In genomic region chr19:56856455-56856854, GRCm38 (mm10) we compare ENCODE assay signal across 23 mouse cellular contexts. TPM values are rescaled to one million over a fixed set of nuclear protein-coding genes. Genes with fewer than 3 reads are reported as not detected.
DNase-seq lines count a peak whose midpoint lies in the region; ATAC-seq and TF ChIP-seq lines count a peak whose summit lies in the region.
"Had no signal": no experiment of that assay in that cellular context is flagged by ENCODE, and none has a peak within 500 bp of the region (broad histone marks: within the 10 kb centered on the region; RNA-seq: fewer than 3 reads in every experiment).

No protein-coding gene starts in this region.

- no peak overlapping the region for H3K9ac ChIP-seq in lung, postnatal 0 days (replicated peaks; ENCODE audit: low read depth)
- no peak overlapping the region for H3K9ac ChIP-seq in heart, embryonic 13.5 days
- no peak overlapping the region for H3K9ac ChIP-seq in midbrain, embryonic 14.5 days (replicated peaks; ENCODE audit: low read length)
- H3K9ac ChIP-seq: forebrain, embryonic 12.5 days; limb, embryonic 15.5 days; liver, postnatal 0 days; neural tube, embryonic 13.5 days had no signal

- no peak overlapping the region for H3K27ac ChIP-seq in lung, postnatal 0 days (ENCODE audit: low read length)
- H3K27ac ChIP-seq in heart, embryonic 13.5 days (replicated peaks), result peak overlapping the region; percentile 43; the same call in 1 of the 2 replicates
- no peak overlapping the region for H3K27ac ChIP-seq in midbrain, embryonic 14.5 days (replicated peaks; ENCODE audit: low read depth, low read length)
- H3K27ac ChIP-seq: forebrain, embryonic 12.5 days; hindbrain, postnatal 0 days; limb, embryonic 15.5 days; neural tube, embryonic 13.5 days had no signal

- no peaks in the 10 kb centered on the region for H3K9me3 ChIP-seq in lung, postnatal 0 days (ENCODE audit: low read length)
- H3K9me3 ChIP-seq in heart, embryonic 13.5 days, result no peaks in the 10 kb centered on the region
- H3K9me3 ChIP-seq in midbrain, embryonic 14.5 days (ENCODE audit: control insufficient read depth, low read length), result no peaks in the 10 kb centered on the region
- H3K9me3 ChIP-seq: forebrain, embryonic 12.5 days; limb, embryonic 15.5 days; neural tube, embryonic 13.5 days had no signal

- no peak for TF ChIP-seq CTCF in lung, postnatal 0 days (IDR thresholded peaks at IDR 0.05)

- peak; percentile 2 for DNase-seq in heart, adult 8-10 months (ENCODE audit: low spot score)
- DNase-seq in heart, postnatal 36 days, result no peak
- peak; percentile 11 for DNase-seq in lung, postnatal 0 days (ENCODE audit: low spot score)
- no peak for DNase-seq in lung, adult 18-20 months
- no peak for DNase-seq in spleen, postnatal 4 days (ENCODE audit: low spot score in 2 of 2)
- DNase-seq in midbrain, embryonic 14.5 days, result no peak
- DNase-seq: adrenal gland, postnatal 25 days; cerebellum, adult 2 months; gastrocnemius, postnatal 25 days; kidney, adult 11 months; kidney, postnatal 36 days; layer of hippocampus, adult 9-11 months; liver, postnatal 0 days; thymus, adult 18-20 months had no signal

- no peak overlapping the region for H3K4me2 ChIP-seq in lung, postnatal 0 days (replicated peaks; ENCODE audit: low read depth, low read length)
- H3K4me2 ChIP-seq in heart, embryonic 13.5 days, result no peak overlapping the region
- H3K4me2 ChIP-seq in midbrain, embryonic 14.5 days (ENCODE audit: low read length), result no peak overlapping the region
- H3K4me2 ChIP-seq: forebrain, embryonic 12.5 days; limb, embryonic 15.5 days; midbrain, embryonic 11.5 days; neural tube, embryonic 13.5 days had no signal

- H3K4me1 ChIP-seq in lung, postnatal 0 days (ENCODE audit: insufficient read depth, low read depth, low read length), result no peaks in the 10 kb centered on the region
- H3K4me1 ChIP-seq in heart, embryonic 13.5 days, result peaks cover 18% of the 10 kb centered on the region
- H3K4me1 ChIP-seq in midbrain, embryonic 14.5 days (ENCODE audit: control insufficient read depth, insufficient read depth, low read length), result no peaks in the 10 kb centered on the region
- H3K4me1 ChIP-seq: limb, embryonic 15.5 days; neural tube, embryonic 13.5 days had no signal

- H3K36me3 ChIP-seq in lung, postnatal 0 days (ENCODE audit: insufficient read depth, low read length), result no peaks in the 10 kb centered on the region
- H3K36me3 ChIP-seq in heart, embryonic 13.5 days, result no peaks in the 10 kb centered on the region
- H3K36me3 ChIP-seq in midbrain, embryonic 14.5 days (ENCODE audit: control insufficient read depth, insufficient read depth, low read length), result no peaks in the 10 kb centered on the region
- H3K36me3 ChIP-seq: forebrain, embryonic 12.5 days; limb, embryonic 15.5 days; neural tube, embryonic 13.5 days had no signal

- H3K4me3 ChIP-seq in lung, postnatal 0 days (ENCODE audit: low read depth, low read length), result no peak overlapping the region
- H3K4me3 ChIP-seq in heart, embryonic 13.5 days, result no peak overlapping the region
- H3K4me3 ChIP-seq in midbrain, embryonic 14.5 days (replicated peaks; ENCODE audit: low read depth, low read length), result no peak overlapping the region
- H3K4me3 ChIP-seq: forebrain, embryonic 12.5 days; limb, embryonic 15.5 days; neural tube, embryonic 13.5 days had no signal

- peak; percentile 28 for ATAC-seq in lung, postnatal 0 days
- no peak for ATAC-seq in heart, embryonic 13.5 days (ENCODE audit: extremely low read depth, insufficient number of reproducible peaks, low FRiP score, low TSS enrichment)
- ATAC-seq in midbrain, embryonic 14.5 days (ENCODE audit: low FRiP score, low TSS enrichment), result no peak
- ATAC-seq: activated CD4-positive, CD25-positive, alpha-beta regulatory T cell, adult 4 months; hindbrain, postnatal 0 days; liver, postnatal 0 days; Patski had no signal

- intact Hi-C loops in heart, postnatal 36 days (cut with DNase I), result no loop called here

- H3K27me3 ChIP-seq in lung, postnatal 0 days (replicated peaks; ENCODE audit: insufficient read depth, low read length), result no peaks in the 10 kb centered on the region
- no peaks in the 10 kb centered on the region for H3K27me3 ChIP-seq in heart, embryonic 13.5 days (replicated peaks)
- H3K27me3 ChIP-seq in midbrain, embryonic 14.5 days (ENCODE audit: control insufficient read depth, insufficient read depth, low read length), result no peaks in the 10 kb centered on the region
- H3K27me3 ChIP-seq: forebrain, embryonic 12.5 days; limb, embryonic 15.5 days; neural tube, embryonic 13.5 days had no signal

- no peak for TF ChIP-seq EP300 in lung, postnatal 0 days (IDR thresholded peaks at IDR 0.05)

- 20% methylated on average over 5 of the region's 5 CpGs for WGBS in lung, postnatal 0 days
- WGBS in heart, embryonic 13.5 days, result 14% methylated on average over 5 of the region's 5 CpGs
- 62% methylated on average over 5 of the region's 5 CpGs for WGBS in midbrain, embryonic 14.5 days

RNA-seq across cellular contexts. Expression of gene Vwa2, which starts 17.6 kb away (rescaled TPM):
- total RNA-seq in heart, adult 8-10 months (2022), result not detected
- total RNA-seq in heart, postnatal 36 days (2021), result not detected
- polyA plus RNA-seq in lung, postnatal 0 days (2015; fragmentation: Nextera tagmentation; extraction: Ambion mirVana), result 0.48 and 0.63 TPM in 2 replicates
- 0.37 and 0.51 TPM in 2 replicates for polyA plus RNA-seq in heart, embryonic 13.5 days (2015; fragmentation: Nextera tagmentation; extraction: Ambion mirVana)
- 0.28 and 0.66 TPM in 2 replicates for polyA plus RNA-seq in midbrain, embryonic 14.5 days (2014; fragmentation: Nextera tagmentation; extraction: Ambion mirVana)
- total RNA-seq: adrenal gland, postnatal 25 days; gastrocnemius, postnatal 25 days; hematopoietic stem cell, adult 5-6 weeks had no signal
- polyA plus RNA-seq: activated CD4-positive, CD25-positive, alpha-beta regulatory T cell, adult 4 months; liver, postnatal 0 days had no signal

RNA-seq across cellular contexts. Expression of gene Tdrd1, which starts 30.4 kb away (rescaled TPM):
- total RNA-seq in heart, adult 8-10 months (2022), result not detected
- total RNA-seq in heart, postnatal 36 days (2021), result not detected
- not detected in 2 replicates for polyA plus RNA-seq in lung, postnatal 0 days (2015; fragmentation: Nextera tagmentation; extraction: Ambion mirVana)
- polyA plus RNA-seq in heart, embryonic 13.5 days (2015; fragmentation: Nextera tagmentation; extraction: Ambion mirVana), result 0.52 and 0.75 TPM in 2 replicates
- polyA plus RNA-seq in midbrain, embryonic 14.5 days (2014; fragmentation: Nextera tagmentation; extraction: Ambion mirVana), result 0.27 and 0.63 TPM in 2 replicates
- total RNA-seq: adrenal gland, postnatal 25 days; gastrocnemius, postnatal 25 days; hematopoietic stem cell, adult 5-6 weeks had no signal
- polyA plus RNA-seq: activated CD4-positive, CD25-positive, alpha-beta regulatory T cell, adult 4 months; liver, postnatal 0 days had no signal

RNA-seq across cellular contexts. Expression of gene Ccdc186, which starts 34.5 kb away (rescaled TPM):
- 10 to 100 TPM; 24.7 to 29.3 (median 27.4) TPM for total RNA-seq in heart, adult 8-10 months (2022)
- 10 to 100 TPM; 26.8 to 28.8 TPM for total RNA-seq in heart, postnatal 36 days (2021)
- polyA plus RNA-seq in lung, postnatal 0 days (2015; fragmentation: Nextera tagmentation; extraction: Ambion mirVana), result 27.9 and 29.1 TPM in 2 replicates
- 15.6 and 15.8 TPM in 2 replicates for polyA plus RNA-seq in heart, embryonic 13.5 days (2015; fragmentation: Nextera tagmentation; extraction: Ambion mirVana)
- polyA plus RNA-seq in midbrain, embryonic 14.5 days (2014; fragmentation: Nextera tagmentation; extraction: Ambion mirVana), result 24.6 and 27.7 TPM in 2 replicates

Comparison
In these comparisons a context has a peak if more than half of its experiments do, and no peak if none do; other contexts are left out.
1. DNase-seq: peak in heart, adult 8-10 months (single experiment) and lung, postnatal 0 days (single experiment); none in heart, postnatal 36 days (0 of 2), lung, adult 18-20 months (0 of 2), spleen, postnatal 4 days (0 of 2) and midbrain, embryonic 14.5 days (single experiment).